Mouse (Mus musculus) CD8-positive naive resting alpha-beta T cell, adult 2 months (primary cell): ENCODE data around the gene Vps26b.

Experiments used
- DNase-seq, 2 experiments: peaks; one replicate each; pipeline ENCODE4 v3.0.0; 2022; ENCODE audit warnings: low read depth in 2 of 2, low spot score in 2 of 2

Gene Vps26b

GRCm38 (mm10) chr9:26997062-26997461 is 32.8 kb downstream of the Vps26b start:
- no peak for DNase-seq

DNA sequence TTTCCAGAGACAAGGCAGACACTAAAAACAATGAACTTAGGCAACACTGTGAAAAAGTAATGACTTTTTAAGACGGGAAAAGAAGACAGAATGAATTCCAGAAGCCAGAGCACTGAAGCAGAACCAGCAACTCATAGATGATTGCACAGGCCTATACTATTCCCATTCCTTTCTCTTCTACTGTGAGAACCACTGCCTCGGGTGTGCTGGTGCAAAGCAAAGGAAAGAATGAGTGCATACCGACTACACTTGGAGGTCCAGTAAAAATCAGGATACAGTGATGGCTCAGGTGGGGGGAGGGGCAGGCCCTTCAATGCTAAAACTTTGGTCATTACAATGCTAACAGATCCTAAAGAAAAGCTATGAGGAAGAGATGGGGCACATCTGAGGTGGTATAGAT is 36.0 kb downstream of the Vps26b start:
- DNase-seq: no peak

DNA sequence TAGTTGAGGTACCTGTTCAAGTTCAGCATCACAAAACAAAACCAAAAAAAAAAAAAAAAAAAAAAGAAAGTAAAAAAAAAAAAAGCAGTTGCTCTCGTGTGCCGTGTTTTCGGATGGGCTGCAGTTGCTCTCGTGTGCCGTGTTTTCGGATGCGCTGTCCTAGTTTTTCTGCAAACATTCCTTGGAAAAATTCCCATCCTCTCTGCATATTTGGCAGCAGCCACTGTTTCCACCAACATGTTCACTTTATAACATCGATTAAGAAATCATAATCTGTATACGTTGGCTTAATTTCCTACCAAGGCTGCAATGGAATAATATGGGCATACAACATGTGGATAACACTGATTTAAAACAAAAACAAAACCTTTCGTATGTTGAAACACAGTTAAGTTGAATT is 36.7 kb downstream of the Vps26b start:
- no peak for DNase-seq

GRCm38 (mm10) chr9:26990181-26990580 is 39.7 kb downstream of the Vps26b start:
- DNase-seq: no peak

DNA sequence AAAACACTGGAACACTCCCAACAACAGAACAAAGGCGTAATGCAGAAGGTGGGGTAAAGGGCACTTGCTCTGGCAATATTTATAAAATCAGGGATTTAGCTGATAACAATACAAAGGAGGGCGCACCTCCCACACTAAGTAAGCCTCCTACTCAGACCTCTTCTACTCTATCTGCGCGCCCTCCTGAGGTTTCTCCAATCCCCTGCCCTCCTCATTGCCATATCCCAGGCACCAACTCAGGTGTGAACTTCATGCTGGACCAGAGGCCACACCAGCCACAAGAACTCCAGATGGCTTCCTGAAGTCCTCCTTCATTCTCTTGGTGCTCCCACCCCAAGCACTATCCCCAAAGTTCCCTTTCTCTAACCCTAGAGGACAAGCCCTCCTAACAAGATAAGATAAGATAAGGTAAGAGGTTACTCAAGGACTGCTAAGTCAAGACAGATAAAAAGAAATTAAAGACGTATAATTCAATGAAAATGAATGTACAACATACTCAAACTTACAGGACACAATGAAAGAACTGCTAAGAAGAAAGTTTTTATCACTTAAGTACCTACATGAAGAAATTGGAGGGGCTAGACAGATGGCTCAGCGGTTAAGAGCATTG is 44.1 kb downstream of the Vps26b start:
- DNase-seq: no peak

- no peak for DNase-seq
Measured at GRCm38 (mm10) chr9:26985090-26985613, 44.7 kb downstream of the Vps26b start.

- no peak for DNase-seq
Measured at GRCm38 (mm10) chr9:26978776-26979175, 51.1 kb downstream of the Vps26b start.

DNA sequence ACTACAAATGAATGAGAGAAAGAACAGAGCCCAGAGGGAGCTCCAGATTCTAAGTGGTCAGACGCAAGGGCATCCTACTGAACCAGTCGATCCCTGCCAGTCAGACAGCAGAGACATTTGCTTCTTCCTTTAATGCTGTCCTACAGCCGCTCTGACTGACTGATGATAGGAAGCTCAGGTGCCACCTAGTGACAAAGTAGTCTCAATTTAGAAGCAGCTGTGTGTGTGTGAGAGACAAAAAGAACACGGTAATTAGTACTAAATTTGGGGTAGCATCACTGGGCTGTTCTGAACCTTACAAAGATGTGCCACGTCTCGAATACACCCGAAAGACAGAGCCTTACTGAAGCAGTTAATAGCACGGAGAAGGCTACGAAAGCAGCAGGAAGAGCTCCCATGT is 52.1 kb downstream of the Vps26b start:
- DNase-seq: no peak
